Mouse (Mus musculus) small intestine, adult 2 months (tissue): Measurements from ENCODE around the gene Cnga1. TPM values are rescaled to one million over a fixed set of nuclear protein-coding genes. Genes with fewer than 3 reads are reported as not detected.

Source experiments
- H3K27ac ChIP-seq: fragments of 200-500 bp; 2 replicates; pipeline ENCODE4 v1.5.1; 2012; ENCODE audit warnings: low read depth, low read length, control low read depth, inconsistent platforms; ENCODE audit not compliant: insufficient read depth
- H3K27me3 ChIP-seq: fragments of 200-500 bp; 2 replicates; pipeline ENCODE4 v1.6.1; 2012; ENCODE audit warnings: mild to moderate bottlenecking, moderate library complexity, low read length, inconsistent platforms; ENCODE audit not compliant: control insufficient read depth, insufficient read depth
- H3K36me3 ChIP-seq: fragments of 200-500 bp; 2 replicates; pipeline ENCODE4 v1.6.1; 2012; ENCODE audit warnings: mild to moderate bottlenecking, low read length, control low read depth, inconsistent platforms; ENCODE audit not compliant: control insufficient read depth, insufficient read depth
- H3K4me1 ChIP-seq: fragments of 200-500 bp; 2 replicates; pipeline ENCODE4 v1.6.1; 2012; ENCODE audit warnings: low read length, inconsistent platforms, mixed read lengths; ENCODE audit not compliant: control insufficient read depth, insufficient read depth, insufficient read length
- H3K4me3 ChIP-seq: fragments of 200-500 bp; 2 replicates; pipeline ENCODE4 v1.5.1; 2012; ENCODE audit warnings: low read depth, mild to moderate bottlenecking, control low read depth, inconsistent platforms, low read length, moderate library complexity
- CTCF ChIP-seq: fragments of 200-500 bp; IDR thresholded peaks from 2 replicates; pipeline ENCODE4 v1.5.1; 2012; ENCODE audit warnings: low read depth, mild to moderate bottlenecking, control low read depth, inconsistent platforms, low read length, moderate library complexity, mixed read lengths; ENCODE audit not compliant: insufficient replicate concordance, insufficient read length; ENCODE audit errors: extremely low read depth
- POLR2A ChIP-seq: fragments of 200-500 bp; IDR thresholded peaks from 2 replicates; pipeline ENCODE4 v1.6.1; 2012; ENCODE audit warnings: low read depth, mild to moderate bottlenecking, control low read depth, inconsistent platforms, low read length, moderate library complexity
- WGBS: fragments of 180-500 bp; shearing (Covaris S2); methylation state at CpG from one replicate; pipeline ENCODE4 v1.1.7; 2018; 5-methylcytosine and 5-hydroxymethylcytosine counted together
- polyA plus RNA-seq: library from polyadenylated mRNA; depleted of rRNA; stranded (reverse); fragments of >200 nt; gene quantifications from 2 replicates; pipeline ENCODE4 v1.2.3, GENCODE M21; 2012

The Cnga1 gene
- polyA plus RNA-seq, 1 experiment = not detected

DNA sequence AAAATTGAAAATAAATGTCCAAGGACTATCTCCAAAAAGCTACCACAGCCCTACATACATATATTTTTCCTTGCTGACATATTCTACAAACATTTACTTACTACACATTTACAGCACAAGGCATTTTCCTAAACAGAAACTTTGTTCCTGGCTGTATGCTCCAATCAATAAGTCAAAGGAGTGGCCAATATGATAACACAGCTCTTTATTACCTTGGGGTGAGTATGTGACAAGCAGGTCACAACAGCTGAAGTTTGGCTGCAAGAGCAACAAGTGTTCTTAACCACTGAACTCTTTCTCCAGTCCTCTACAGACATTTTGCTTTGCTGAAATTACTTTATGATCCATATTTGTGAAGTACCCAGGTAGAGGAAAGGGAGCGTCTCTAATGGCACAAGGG is 4.0 kb downstream of the Cnga1 start:
- 57% methylated on average over 1 of the region's 1 CpGs for WGBS
- no peak overlapping the region for H3K4me3 ChIP-seq
- TF ChIP-seq POLR2A (no peak), CTCF (no peak)
- no peaks in the 10 kb centered on the region for H3K36me3 ChIP-seq
- H3K27ac ChIP-seq = peak overlapping the region; percentile 60
- H3K27me3 ChIP-seq = no peaks in the 10 kb centered on the region
- peaks cover 6% of the 10 kb centered on the region; the same call in 1 of the 2 replicates for H3K4me1 ChIP-seq

DNA sequence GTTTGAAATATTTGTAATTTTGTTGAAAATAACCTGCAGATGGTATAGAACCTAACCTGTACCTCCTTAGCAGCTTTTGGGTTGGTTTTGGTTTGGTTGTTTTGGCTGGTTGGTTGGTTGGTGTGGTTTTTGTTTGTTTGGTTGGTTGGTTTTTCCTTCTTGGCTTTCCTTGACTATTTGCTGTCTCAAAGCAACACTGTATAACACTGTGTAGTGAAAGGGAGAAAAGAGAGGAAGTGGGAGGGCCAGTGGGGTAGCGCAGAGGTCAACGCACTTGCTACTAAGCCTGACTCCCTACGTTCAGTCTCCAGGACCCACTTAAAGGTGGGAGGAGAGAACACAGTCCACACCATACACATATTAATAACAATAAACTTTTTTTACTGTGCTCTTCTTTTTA is 7.5 kb downstream of the Cnga1 start:
- Histone ChIP-seq H3K4me3 (no peak overlapping the region), H3K4me1 (peaks cover 6% of the 10 kb centered on the region; the same call in 1 of the 2 replicates), H3K27ac (0 out of 2 replicates have a peak overlapping the region, but pooled peaks have one; percentile 21), H3K36me3 (no peaks in the 10 kb centered on the region), H3K27me3 (no peaks in the 10 kb centered on the region)
- TF ChIP-seq POLR2A = no peak
- TF ChIP-seq CTCF = no peak
- WGBS = 75% methylated on average over 3 of the region's 3 CpGs

DNA sequence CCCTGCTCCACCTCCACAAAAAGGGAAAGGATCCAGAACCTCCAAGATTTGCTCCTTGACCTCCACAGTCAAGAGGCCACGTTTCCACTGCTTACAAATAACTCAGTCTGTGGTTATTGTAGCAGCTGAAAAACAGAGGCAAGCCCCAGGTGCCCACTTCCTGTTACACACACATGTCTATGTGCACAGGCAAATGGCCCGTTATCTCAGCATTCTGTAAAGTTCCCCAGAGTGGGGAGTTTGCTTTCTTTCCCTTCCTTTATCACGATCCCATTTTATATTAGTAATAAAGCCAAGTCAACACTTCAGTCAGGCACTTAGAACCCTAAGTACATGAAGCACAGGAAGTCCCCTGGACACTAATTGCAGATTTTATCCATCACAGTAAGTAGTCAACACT is 8.0 kb downstream of the Cnga1 start:
- no peak for TF ChIP-seq POLR2A
- no peak for TF ChIP-seq CTCF
- WGBS = 11% methylated on average over 3 of the region's 3 CpGs
- H3K4me3 ChIP-seq = no peak overlapping the region
- no peaks in the 10 kb centered on the region for H3K27me3 ChIP-seq
- H3K27ac ChIP-seq = peak overlapping the region; percentile 42
- no peaks in the 10 kb centered on the region for H3K36me3 ChIP-seq
- H3K4me1 ChIP-seq = peaks cover 6% of the 10 kb centered on the region; the same call in 1 of the 2 replicates

DNA sequence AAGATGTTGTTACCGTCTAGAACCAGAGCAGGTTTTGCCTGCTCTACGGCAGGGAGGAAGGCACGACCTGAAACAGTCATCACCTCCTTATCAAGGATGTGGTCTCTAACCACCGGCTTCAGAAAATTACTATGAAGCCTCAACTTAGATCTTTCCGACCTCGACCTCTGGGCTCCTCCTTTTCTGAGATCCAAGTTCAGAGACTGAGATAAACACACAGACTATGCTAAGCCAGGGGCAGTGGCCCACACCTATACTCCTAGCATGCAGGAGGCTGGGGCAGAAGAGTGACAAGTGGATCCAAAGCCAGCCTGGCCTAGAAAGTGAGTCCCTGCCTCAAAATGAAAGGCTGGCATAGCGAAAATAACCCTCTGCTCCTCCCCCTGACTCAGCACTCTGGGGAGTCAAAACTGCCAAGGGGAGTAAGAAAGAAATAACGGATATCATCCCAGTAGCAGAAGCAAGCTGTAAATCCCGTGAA is 9.2 kb downstream of the Cnga1 start:
- no peaks in the 10 kb centered on the region for H3K36me3 ChIP-seq
- 0 out of 2 replicates have a peak overlapping the region, but pooled peaks have one; percentile 8 for H3K4me3 ChIP-seq
- peaks cover 4% of the 10 kb centered on the region; the same call in 1 of the 2 replicates for H3K4me1 ChIP-seq
- H3K27me3 ChIP-seq = no peaks in the 10 kb centered on the region
- TF ChIP-seq POLR2A (no peak), CTCF (no peak)
- 79% methylated on average over 9 of the region's 9 CpGs for WGBS
- H3K27ac ChIP-seq = peak overlapping the region; percentile 16; the same call in 1 of the 2 replicates

DNA sequence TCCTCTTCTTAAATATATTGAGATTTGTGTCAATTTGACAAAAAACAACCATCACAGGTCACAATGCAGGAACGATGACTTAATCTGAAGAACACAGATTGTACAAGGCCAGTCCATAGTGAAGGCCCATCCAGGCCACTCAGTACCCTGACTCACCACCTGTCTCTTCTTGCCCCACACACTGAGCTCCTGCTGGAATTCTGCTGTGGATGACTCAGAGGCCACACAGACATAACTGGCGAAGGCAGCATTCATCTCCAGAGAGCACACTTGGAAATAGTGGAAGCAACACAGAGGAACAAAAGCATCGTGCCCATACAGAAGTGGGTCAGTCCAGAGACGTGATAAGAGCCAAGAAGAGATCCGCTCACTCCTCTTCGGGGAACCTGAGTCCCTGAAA is 14.0 kb downstream of the Cnga1 start:
- Histone ChIP-seq H3K27ac (no peak overlapping the region), H3K27me3 (no peaks in the 10 kb centered on the region), H3K36me3 (no peaks in the 10 kb centered on the region), H3K4me3 (no peak overlapping the region), H3K4me1 (no peaks in the 10 kb centered on the region)
- WGBS = 94% methylated on average over 6 of the region's 6 CpGs
- TF ChIP-seq CTCF = no peak
- no peak for TF ChIP-seq POLR2A

DNA sequence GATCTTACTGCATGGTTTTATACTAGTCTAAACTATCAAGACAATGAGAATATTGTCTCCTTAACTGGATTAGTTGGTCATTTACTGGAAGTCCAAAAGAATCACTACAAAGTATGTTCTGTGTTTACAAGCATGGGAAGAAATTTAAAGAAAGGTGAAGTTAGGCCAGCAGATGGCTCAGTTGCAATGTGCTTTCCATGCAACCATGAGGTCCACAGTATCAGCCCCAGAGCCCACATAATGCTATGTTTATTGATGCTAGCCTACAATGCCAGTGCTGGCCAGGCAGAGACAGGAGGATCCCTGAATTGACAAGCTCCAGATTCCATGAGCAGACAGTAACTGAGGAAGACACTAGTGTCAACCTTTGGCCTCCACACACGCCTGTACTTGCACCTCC is 23.1 kb downstream of the Cnga1 start:
- TF ChIP-seq CTCF = no peak
- no peak for TF ChIP-seq POLR2A
- Histone ChIP-seq H3K27me3 (no peaks in the 10 kb centered on the region), H3K4me1 (no peaks in the 10 kb centered on the region), H3K27ac (no peak overlapping the region), H3K4me3 (no peak overlapping the region), H3K36me3 (no peaks in the 10 kb centered on the region)
- 92% methylated on average over 1 of the region's 1 CpGs for WGBS

DNA sequence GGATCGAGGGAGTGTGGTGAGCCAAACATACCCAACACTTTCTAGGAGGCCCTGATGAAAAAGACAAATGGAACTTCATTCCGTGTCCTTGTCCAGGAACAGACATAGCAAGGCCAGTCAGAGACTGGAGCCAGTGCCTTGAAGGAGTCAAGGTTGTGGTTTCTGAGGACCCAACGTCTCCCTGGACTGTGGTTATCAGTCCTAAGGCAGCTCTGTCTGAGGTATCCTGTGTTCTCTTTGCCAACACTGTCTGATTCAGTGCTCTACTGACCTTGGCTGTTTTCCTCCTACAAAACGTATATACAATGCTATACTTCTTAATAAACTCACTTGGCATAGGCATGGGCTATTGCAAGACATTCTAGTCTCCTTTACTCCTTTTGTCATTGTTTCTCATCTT is 26.7 kb downstream of the Cnga1 start:
- TF ChIP-seq POLR2A = no peak
- no peak for TF ChIP-seq CTCF

More for the DNA sequence above, 26.7 kb downstream of the Cnga1 start:
- no peaks in the 10 kb centered on the region for H3K36me3 ChIP-seq
- WGBS = 79% methylated on average over 4 of the region's 4 CpGs
- H3K27me3 ChIP-seq = no peaks in the 10 kb centered on the region
- no peak overlapping the region for H3K4me3 ChIP-seq
- H3K27ac ChIP-seq = no peak overlapping the region
- no peaks in the 10 kb centered on the region for H3K4me1 ChIP-seq
